Mouse (Mus musculus): ENCODE results near the gene Cdc42ep4.

GRCm38 (mm10) chr11:113716132-113716531 is 35.5 kb downstream of the Cdc42ep4 start:
- no peak for TF ChIP-seq CTCF (IDR thresholded peaks at IDR 0.05; ENCODE audit: borderline replicate concordance, extremely low read depth, insufficient read depth, insufficient read length)
- TF ChIP-seq POLR2A (IDR thresholded peaks at IDR 0.05; ENCODE audit: borderline replicate concordance, extremely low read depth, insufficient read depth, insufficient read length, poor library complexity, severe bottlenecking), result no peak
